Mouse (Mus musculus) c-Kit-negative CD71-positive TER-119-positive erythroid progenitor cells, embryonic 14.5 days (primary cell): ENCODE results near the gene Ubr1.
A peak's percentile ranks its signal among the peaks of the same experiment; 100 is the strongest.
"Not testable (repeated sequence)": the region's sequence is repeated elsewhere in the genome, so short reads cannot be mapped to it uniquely, and the experiment has no call there.

Experiments used
- DNase-seq: peaks from one replicate; pipeline ENCODE4 v3.0.0-alpha.2; 2013; ENCODE audit warnings: low read depth, low spot score

The Ubr1 gene

DNA sequence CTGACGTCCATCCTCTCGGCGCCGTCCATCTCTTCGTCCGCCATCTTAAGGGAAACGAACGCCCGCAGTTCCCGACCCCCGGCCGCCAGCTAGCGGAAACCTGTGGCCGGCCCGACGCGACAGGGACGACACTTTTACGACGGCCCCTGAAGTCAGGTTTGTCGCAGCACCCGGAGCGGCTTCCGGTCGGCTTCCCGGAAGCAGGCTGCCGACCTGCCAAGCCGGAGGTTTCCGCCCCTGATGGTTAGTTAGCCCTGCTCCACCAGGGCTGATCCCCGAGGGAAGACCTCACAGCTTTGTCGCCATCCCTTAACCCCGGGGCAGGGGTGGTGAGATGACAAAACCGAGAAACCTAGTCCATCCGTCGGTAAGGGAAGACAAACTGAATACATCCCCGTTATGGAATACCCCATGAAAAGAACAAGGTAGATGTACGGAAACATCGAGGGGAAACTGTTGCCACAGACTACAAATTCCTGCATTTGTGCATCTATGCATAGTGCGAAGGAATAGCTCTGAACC, at the start of gene Ubr1:
Ubr1 (minus strand) TSS at position 157 of the 522 bp plus-strand sequence.
- peak; percentile 76 for DNase-seq

DNA sequence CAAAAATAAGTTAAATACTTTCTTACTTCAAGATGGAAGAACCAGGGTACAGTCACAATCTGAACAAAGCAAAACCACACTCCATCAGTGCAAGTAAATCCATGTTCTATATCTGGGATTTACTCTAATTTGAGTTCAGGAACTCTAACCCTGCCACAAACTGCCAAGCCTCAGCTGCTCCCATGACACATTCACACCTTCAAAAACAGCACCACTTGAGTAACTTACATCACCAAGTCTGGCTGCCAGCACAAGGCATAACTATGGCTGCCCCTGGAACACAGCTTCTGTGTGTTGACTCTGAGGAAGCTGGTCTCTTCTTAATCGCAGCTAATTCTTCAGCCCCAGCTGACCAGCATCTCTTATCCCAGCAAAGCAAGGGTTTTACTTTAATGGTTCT, 46.6 kb upstream of the Ubr1 start:
- no peak for DNase-seq

DNA sequence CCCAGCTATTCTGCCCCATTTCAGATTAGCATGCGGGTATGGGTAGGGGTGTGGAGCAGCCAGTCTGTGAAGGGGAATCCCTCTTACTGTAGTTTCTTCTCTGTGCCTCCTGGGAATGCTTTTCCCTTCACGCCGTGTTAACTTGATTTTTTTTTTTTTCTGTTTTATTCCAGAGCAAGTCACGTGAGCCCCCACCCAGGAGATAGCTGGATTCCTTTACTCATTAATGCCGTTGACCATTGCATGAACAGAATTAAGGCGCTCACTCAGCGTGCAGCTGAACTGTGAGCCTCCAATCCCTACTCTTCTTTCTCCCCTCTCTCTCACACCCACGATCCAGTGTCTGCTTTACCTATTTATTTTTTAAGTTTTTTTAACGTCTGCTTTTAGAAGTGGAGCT, 45.7 kb upstream of the Ubr1 start:
- DNase-seq: no peak

DNA sequence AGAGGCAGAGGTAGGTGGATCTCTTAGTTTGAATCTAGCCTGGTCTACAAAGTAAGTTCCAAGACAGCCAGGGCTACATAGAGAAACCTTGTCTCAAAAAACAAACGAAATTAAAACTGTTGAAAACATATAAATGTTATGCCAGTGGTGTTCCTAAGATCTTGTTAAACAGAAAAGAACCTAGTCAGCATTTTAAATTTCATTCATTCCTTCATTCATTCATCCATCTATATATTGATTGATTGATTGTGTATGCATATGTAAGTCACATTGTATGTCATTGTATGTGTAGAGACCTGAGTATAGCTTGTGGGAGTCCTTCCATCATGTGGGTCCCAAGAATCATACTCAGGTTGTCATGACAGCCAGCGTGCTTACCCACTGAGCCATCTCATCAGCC, 45.0 kb upstream of the Ubr1 start:
- no peak for DNase-seq

DNA sequence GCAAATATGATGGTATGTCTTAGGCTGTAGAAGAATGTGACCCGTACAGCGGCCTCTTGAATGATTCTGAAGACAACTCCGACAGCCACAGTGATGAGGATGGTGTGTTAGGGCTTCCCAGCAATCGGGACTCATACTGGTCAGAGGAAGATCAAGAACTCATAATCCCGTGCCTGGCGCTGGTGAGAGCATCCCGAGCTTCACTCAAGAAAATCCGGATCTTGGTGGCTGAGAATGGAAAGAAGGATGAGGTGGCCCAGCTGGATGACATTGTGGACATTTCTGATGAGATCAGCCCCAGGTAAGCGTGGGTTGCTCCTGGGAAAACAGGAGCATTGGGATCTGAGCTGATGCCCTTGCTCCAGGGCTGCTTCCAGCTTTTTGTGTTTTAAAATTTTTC, 42.2 kb upstream of the Ubr1 start:
- DNase-seq: no peak

DNA sequence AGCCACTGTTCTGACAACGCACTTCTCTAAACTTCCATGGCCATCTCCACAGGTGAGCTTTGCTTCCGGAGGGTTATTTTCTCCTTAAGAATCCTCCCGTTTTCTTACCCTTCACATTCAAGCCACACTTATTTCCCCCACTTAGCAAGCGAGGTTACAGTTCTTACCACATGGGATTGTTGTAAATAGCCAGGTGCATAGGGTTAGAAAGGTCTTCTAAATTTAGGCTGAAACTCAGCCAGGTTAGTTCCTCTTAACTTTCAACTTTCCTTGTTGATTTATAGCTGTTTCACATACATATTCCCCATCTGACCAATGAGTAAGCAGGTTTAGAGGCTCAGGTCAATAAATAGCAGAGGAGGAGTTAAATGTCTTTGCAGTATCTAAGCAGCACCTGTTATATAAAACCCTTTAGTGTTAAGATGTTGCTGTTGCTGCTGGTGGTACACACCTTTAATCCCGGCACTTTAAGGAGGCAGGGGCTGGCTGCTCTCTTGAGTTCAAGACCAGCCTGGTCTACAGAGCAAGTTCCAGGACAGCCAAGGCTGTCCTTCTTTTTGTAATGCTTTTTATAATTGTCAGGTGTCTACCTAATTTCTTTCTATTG, 38.7 kb upstream of the Ubr1 start:
- DNase-seq: no peak

DNA sequence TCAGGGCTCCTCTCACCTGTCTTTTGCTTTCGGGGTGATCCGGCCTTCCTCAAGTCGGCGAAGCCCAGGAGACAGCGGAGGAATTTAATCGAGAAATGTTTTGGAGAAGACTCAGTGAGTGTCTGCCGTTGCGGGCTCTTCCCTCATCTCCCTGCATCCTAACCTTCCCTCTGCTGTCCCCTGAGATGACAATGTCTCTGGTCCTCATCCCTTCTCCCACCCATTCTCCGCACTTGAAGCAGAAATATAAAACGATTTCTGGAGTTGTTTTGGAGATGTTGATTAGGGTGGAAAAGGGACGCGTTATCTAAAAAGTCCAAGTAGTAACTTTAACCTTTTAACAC, 38.1 kb upstream of the Ubr1 start:
- no peak for DNase-seq

DNA sequence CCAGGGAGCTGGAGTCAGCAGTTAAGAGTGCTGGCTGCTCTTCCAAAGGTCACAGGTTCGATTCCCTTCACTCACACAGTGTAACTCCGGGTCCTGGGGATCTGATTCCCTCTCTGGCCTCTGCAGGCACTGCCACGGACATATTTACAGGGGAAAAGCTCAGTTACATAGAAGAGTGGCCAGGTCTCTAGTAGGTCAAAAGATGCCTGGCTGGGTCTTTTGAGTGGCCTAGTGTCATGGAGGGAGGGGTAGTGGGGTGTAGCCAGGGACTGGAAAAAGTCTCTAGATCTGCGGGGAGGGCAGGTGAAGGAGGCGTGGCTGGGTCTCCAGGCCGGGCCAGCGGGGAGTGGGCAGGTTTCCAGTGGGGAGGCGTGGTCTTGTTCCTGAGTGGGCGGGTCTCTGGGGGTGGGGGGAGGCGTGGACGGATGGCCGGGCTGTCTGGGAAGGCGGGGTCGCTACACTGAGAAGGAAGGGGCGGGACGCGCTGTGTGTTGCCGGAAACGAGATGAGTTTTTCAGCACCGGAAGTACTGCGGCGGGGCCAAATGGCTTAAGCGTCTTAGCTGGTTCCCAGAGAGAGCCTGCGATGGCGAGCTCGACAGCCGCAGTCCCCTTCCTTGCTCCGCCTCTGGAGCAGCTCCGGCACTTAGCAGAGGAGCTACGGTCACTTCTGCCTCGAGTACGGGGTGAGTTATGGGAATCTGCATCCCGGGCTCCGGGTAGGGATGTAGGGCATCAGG, 37.6 kb upstream of the Ubr1 start, which contains the start of gene Ccndbp1:
Ccndbp1 (plus strand) TSS at position 479 of the 739 bp plus-strand sequence.
- DNase-seq: peak; percentile 81

DNA sequence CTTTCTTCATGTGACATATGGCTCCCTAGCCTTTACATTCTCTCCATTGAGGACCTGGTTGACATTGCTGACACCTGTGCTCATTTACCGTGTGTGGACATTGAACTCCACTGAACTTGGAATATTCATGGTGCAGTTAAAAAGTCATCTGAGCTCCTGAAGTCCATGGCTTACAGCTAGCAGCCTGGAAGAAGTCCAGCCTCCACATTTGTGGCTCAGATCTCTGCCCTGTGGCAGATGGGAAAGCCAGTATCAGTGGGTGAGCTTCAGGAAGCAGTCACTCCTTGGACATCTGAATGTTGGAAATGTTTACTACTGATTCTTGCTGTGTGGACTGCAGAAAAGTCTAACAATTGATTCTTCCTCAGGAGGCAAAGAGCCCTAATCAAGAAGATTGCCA, 36.5 kb upstream of the Ubr1 start:
- no peak for DNase-seq

DNA sequence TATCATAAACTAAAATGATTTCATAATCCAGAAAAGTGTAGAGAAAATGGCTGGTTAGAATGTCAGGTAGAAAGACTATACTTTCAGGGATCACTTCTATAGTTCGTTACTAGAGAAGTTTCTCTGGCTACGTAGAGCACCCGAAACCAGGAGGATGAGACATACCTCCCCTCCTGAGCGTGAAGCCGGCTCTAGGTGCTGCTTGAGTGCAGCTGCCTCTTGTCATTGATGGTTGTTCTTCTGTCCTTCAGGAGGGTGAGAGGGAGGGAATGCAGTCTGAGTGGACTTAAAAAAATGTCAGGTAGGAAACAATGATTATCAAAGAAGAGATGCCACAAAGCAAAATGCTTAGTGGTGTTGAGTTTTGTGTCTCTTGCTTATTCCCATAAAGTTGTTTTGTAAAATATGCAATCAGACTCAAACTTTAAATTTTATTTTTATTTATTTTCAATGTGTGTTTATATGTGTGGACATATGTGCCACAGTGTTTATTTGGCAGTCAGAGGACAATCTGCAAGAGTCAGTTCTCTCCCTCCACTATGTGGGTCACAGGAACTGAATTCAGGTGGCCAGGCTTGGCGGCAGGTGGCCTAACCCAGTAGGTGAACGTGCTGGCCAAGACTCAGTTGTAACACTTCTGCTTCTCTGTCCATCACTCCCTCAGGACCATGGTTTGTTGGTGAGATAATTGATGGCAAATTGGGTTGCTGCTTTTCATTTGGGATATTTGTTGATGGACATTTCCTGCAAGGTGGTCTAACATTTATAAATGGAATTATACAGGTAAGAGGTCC, 33.7 kb upstream of the Ubr1 start:
- no peak for DNase-seq

DNA sequence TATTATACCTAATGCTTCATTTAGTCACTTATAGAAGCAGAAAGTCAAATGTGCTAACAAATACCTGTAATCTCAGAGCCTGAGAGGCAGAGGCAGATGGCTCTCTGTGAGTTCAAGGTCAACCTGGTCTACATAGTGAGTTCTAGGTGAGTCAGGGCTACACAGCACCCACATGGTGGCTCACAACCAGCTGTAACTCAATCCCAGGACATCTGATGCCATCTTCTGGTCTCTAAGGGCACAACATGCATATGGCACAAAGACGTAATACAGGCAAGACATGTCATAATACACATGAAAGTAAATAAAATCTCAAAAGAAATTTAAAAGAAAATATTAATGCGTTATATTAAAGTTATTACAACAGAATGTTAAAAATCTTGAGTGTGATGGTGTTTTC, 33.1 kb upstream of the Ubr1 start:
- DNase-seq: no peak

DNA sequence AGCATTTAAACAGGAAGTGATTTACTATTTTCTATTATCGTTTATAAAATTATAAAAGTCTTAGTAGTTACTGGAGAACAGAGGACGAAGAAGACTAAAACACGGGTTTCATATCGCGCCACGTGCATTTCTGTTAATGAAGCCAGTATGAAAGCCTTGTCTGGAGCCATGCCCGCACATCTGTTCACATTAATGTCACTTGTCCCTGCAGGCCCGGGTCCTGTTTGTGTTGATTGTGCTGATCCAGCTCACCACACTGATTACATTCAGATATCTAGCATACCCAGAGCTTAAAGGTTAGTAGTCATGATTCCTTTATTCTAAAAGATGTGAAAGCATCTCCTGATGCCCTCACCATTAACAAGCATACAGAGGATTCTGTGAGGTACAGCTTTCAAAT, 28.3 kb upstream of the Ubr1 start:
- no peak for DNase-seq

DNA sequence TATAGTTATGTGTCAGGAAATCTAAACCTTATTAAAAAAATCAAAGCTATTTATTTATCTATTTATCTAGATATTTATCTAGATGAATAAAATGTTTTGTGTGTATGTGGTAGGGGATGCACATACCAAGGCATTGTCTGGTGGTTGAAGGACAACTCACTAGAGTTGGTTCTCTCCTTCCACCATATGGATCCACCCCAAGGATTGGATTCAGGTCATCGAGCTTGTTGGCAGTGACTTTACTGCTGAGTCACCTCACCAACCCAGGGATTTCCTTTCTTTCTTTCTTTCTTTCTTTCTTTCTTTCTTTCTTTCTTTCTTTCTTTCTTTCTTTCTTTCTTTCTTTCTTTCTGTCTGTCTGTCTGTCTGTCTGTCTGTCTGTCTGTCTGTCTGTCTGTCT, 26.1 kb upstream of the Ubr1 start:
- DNase-seq: not testable (repeated sequence)

DNA sequence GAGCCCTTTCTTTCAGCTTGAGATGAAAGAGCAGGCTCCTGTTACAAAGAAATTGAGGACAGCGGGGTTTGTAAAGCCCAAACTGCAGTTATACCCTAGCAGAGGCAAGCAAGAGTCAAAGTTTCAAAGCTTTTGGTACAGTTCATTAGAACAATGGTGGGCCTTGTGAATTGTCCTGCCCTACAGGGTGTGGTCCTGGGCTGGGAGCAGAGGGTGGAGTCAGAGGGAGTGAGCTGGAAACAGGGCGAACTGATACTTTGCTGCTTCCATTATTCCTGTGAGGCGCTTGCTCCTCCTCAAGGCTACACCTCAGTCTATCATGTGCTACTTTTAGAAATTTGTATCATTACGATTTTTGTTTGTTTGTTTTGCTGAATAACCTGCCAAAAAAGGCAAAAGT, 20.7 kb upstream of the Ubr1 start:
- no peak for DNase-seq

DNA sequence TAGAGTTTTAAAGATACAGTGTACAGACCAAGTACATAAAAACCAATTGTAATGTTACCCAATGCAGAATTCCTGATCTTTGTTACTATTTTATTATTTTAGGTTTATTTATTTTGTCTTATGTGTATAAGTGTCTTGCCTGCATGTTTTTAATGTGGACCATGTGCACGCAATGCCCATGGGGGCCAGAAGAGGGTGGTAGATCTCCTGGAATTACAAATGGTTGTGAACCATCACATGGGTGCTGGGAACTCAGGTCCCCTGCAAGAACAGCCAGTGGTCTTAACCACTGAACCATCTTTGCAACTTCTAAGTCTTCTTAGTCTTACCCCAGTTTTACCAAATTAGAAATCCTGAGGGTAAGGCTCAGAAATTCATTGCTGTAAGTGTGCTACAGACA, 14.7 kb upstream of the Ubr1 start:
- no peak for DNase-seq

DNA sequence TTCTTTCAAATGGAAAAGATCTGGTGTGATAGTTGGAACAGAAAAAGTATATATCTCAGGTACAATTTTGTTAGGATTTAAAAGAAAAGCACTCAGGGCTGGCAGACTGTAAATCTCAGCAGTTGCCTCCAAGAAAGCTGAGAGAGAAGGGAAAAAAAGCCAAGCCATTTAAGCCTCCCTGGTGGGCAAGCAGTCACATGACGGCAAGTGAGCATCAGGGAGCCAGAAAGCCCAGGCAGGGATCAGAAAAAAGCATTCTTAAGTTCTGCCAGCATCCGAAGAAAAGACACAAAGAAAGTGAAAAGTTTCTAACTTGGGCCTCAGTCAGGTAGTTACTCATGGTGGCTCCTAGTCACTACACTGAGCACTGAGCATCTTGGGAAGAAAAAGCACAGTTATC, 13.1 kb upstream of the Ubr1 start:
- DNase-seq: no peak

DNA sequence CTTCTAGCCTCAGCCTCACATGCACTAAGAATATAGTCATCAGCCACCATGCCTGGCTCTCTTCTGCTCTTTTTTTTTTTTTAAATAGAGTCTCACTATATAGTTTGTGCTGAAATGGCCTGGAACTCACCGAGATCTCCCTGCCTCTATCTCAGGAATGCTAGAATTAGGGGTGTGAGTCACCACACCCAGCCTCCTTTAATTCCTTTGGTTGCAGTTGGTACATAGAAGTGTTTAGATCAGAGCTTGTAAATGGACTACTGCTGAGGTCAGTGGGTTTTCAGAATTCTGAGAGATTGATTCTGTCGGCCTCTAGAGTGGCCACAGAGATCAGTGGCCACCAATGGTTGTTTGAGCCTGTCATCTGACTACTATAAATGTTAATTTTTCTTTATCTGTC, 10.3 kb upstream of the Ubr1 start:
- no peak for DNase-seq

DNA sequence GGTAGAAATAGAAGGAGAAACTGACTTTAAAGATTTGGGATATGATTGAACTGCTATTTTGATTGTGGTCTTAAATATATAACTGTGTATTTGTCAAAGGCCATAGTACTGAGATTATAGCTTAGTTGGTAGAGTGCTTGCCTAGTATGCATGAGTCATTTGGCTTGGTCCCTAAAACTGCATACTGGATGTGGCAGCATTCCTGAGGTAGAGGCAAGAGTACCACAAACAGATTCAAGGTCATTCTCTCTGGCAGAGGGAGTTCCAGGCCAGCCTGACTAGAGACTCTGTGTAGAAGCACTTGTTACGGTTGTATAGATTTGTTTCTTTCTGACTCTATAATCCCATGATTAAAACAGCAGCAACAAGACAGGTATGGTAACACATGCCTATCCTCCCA, 9.3 kb upstream of the Ubr1 start:
- no peak for DNase-seq

DNA sequence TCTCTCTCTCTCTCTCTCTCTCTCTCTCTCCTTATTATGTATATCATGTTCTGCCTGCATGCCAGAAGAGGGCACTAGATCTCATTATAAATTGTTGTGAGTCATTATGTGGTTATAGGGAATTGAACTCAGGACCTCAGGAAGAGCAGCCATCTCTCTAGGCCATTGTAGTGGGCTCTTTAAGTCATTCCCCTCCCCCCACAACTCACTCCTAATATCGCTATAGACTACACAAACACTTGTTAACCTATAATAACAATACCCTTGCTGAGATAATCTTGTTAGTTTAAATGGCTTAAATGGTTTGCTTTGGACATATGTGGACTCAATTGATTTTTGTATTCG, 8.2 kb upstream of the Ubr1 start:
- DNase-seq: no peak

DNA sequence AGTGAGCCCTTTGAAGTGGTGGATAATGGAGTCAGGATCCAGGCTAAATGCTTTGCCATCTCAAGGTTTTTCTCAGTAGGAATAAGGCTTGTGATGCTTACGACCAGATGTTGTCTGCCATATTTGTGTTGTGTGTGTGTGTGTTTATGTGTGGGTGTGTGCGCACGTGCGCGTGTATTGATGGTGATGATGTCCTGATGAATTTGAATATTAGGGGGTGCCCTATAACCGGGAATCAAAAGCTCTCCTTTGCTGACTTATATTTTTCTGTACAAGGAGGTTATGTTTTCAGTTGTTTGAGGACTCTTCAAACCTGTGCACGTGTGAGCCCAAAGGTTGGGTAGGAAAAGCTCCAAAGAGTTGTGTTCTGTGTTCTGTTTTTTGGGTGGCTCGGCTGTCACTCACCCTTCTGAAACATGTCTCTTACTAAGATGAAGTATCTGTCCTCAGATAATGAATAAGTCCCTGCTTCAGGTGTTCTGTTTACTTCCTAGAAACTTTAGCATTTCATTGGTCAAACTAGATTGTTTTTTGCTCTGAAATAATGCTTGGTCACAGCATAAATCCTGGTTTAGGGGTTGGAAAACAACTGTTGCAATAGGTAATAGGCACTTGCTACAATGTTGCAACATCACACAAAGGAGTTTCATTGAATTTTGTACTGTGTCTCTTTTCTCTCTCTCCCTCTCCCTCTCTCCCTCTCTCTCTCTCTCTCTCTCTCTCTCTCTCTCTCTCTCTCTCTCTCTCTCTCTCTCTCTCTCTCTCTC, 7.6 kb upstream of the Ubr1 start:
- DNase-seq: no peak

DNA sequence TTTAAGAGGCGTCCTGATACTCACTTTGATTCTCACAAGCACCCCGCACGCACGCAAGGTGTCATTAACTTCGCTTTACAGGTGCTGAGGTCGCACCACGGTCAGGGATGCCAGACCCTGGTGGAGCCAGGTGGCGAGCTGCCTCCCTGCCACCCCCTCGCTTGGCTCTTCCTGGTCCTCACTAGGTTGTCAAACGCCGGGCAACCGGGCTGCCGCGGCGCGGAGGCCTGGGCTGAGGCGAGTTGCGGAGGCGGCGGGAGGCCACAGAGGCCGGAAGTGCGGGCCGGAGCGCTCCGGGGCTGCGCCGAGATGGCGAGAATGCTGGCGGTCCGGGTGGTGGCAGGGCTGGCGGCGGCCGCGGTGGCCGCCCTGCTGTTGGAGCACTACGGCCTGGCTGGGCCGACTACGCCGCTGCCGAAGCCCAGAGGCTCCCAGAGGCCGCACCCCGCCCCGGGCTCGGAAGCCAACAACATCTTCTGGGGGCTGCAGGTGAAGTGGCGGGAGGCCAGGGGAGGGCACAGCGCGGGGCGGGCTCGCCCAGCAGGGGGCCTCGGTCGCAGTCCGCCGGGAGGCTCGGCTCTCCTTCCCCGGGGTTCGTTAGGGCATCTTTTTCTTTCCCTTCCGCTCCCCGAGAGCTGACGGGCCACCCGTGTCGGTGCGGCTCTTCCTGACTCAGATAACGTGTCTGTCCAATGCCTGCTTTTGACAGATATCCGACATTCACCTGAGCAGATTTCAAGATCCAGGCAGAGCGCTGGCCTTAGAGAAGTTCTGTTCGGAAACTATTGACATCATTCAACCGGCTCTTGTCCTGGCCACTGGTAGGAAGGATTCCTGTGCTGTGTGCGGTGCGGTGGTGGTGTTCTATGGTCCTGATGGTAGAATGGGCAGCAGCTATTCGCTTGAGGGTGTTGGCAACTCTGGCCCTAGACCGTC, 6.7 kb upstream of the Ubr1 start, which contains the start of gene Tmem62:
Tmem62 (plus strand) TSS at position 28 of the 936 bp plus-strand sequence.
- DNase-seq: peak; percentile 60
